Mouse (Mus musculus) lung, adult 2 months (tissue): ENCODE results near the gene Ppia.

Experiments used
- CTCF ChIP-seq: fragments of 200-500 bp; IDR thresholded peaks from 2 replicates; pipeline ENCODE4 v1.5.1; 2011; ENCODE audit warnings: mild to moderate bottlenecking, low read length, control low read depth; ENCODE audit not compliant: insufficient read depth
- POLR2A ChIP-seq: fragments of 200-500 bp; IDR thresholded peaks from 2 replicates; pipeline ENCODE4 v1.6.1; 2011; ENCODE audit warnings: low read depth, mild to moderate bottlenecking, control low read depth, low read length, borderline replicate concordance; ENCODE audit errors: extremely low read depth

DNA sequence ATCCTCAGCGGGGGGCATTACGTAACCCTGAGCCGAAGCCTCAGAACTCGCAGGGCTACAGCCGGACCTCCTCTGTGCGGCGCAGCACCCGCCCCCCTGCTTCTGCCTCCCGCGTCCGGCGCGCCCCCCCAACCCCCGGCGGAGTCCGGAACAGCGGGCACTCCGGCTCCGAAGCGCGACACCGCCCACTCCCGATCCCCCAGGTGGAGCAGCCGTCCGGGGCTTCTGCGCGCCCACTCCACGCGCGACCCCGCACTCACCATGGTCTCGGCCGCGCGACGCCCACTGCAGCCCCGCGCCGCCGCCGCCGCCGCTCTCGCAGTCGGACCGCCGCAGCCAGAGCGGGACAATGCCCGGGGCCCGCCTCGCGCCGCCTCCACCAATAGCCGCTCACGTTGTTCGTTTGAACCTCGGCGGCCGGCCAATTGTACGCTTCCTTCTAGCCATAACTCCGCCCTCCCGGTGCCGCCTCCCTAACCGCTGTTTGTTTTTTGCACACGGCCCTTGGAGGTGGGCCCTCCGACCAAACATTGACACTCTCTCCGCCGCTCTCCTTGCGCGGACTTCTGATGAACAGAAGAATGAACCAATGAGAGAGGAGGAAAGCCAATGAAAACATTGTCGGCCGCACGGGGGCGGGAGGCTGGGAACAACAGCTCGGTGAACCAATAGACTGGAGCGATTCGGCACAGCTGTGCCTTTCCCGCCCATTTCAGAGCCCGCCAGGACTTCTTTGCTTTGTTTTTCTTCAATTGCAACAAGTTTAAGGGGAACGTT is 29.0 kb downstream of the Ppia start, which contains the start of gene H2afv:
- TF ChIP-seq CTCF (no peak), POLR2A (peak; percentile 44; the same call in 1 of the 2 replicates)
